Mouse (Mus musculus): Measurements from ENCODE around the gene Plxnb1.

- TF ChIP-seq CTCF (IDR thresholded peaks at IDR 0.05; ENCODE audit: low read depth) (no peak), EP300 (optimal IDR thresholded peaks at IDR 0.05) (no peak)
Measured at GRCm38 (mm10) chr9:109060898-109061295, 34.3 kb upstream of the Plxnb1 start.
